Mouse (Mus musculus) gastrocnemius, postnatal 36 days (tissue): ENCODE measurements around the gene Smlr1. TPM values are rescaled to one million over a fixed set of nuclear protein-coding genes. Genes with fewer than 3 reads are reported as not detected.

Experiments
- DNase-seq, 2 experiments: peaks; one replicate each; pipeline ENCODE4 v3.0.0; 2022
- intact Hi-C: fragments of 180-260 bp; cut with DNase I; formaldehyde crosslinking; loops from one replicate; pipeline ENCODE4 v1.15.1; 2025
- total RNA-seq, 2 experiments: library from RNA; stranded (reverse); gene quantifications; 2 replicates each; pipeline ENCODE4 v1.2.3; 2021

Smlr1 gene
- total RNA-seq, 2 experiments from 2014 or later, result not detected

GRCm38 (mm10) chr10:25503250-25503649 is 32.8 kb downstream of the Smlr1 start:
- intact Hi-C loops, result no loop called here
- DNase-seq, result no peak

GRCm38 (mm10) chr10:25499323-25500071 is 36.6 kb downstream of the Smlr1 start:
- DNase-seq, result no peak
- intact Hi-C loops, result no loop called here

GRCm38 (mm10) chr10:25488456-25488855 is 47.6 kb downstream of the Smlr1 start:
- DNase-seq, result peak; percentile 46 to 54
- intact Hi-C loops, result loop anchor here (2.0 kb wide), 1 partner anchor 220 kb away; no protein-coding TSS in a partner anchor

- intact Hi-C loops, result no loop called here
- no peak for DNase-seq
Observed at GRCm38 (mm10) chr10:25482791-25483190, 53.3 kb downstream of the Smlr1 start.

GRCm38 (mm10) chr10:25479716-25480115 is 56.4 kb downstream of the Smlr1 start:
- no peak for DNase-seq
- intact Hi-C loops, result no loop called here

Other genes with a start within 250 kb of the Smlr1 start
- gene Akap7, start 228.4 kb downstream of the Smlr1 start, total RNA-seq, result 10 to 100 TPM; 18.6 to 23.3 TPM
- 10 to 100 TPM; 27.2 to 32.6 TPM for gene Epb41l2, start 176.5 kb downstream of the Smlr1 start, total RNA-seq